Mouse (Mus musculus): ENCODE measurements at regions not wholly inside any gene's neighbourhood (a gene's known extent, or its start where the extent isn't known, plus 50 kb on each side); places are given as distances from the start of the nearest gene placed in this dataset.

- no peak overlapping the region for H3K4me3 ChIP-seq (ENCODE audit: insufficient read depth, low read depth, low read length)
- TF ChIP-seq CTCF (IDR thresholded peaks at IDR 0.05; ENCODE audit: insufficient read depth, low read depth, low read length) (no peak), POLR2A (IDR thresholded peaks at IDR 0.05; ENCODE audit: insufficient read depth, low read depth, low read length) (no peak)
- peaks cover 25% of the 10 kb centered on the region for H3K4me1 ChIP-seq (ENCODE audit: control insufficient read depth, insufficient read depth, low read length)
- H3K27ac ChIP-seq (ENCODE audit: insufficient read depth, low read depth, low read length) = no peak overlapping the region
- 51% methylated on average over 23 of the region's 23 CpGs for WGBS
These were observed 350.3 kb downstream of the Sox9 start for GRCm38 (mm10) chr11:113132078-113133064.

- no peak for TF ChIP-seq POLR2A (IDR thresholded peaks at IDR 0.05; ENCODE audit: insufficient read depth, low read depth, low read length)
- no peak for TF ChIP-seq CTCF (IDR thresholded peaks at IDR 0.05; ENCODE audit: insufficient read depth, low read depth, low read length)
- Histone ChIP-seq H3K4me1 (ENCODE audit: control insufficient read depth, insufficient read depth, low read length) (peaks cover 25% of the 10 kb centered on the region), H3K4me3 (ENCODE audit: insufficient read depth, low read depth, low read length) (no peak overlapping the region), H3K27ac (ENCODE audit: insufficient read depth, low read depth, low read length) (no peak overlapping the region)
- WGBS = 84% methylated on average over 4 of the region's 4 CpGs
These were observed 351.4 kb downstream of the Sox9 start for GRCm38 (mm10) chr11:113133407-113133806.

DNA sequence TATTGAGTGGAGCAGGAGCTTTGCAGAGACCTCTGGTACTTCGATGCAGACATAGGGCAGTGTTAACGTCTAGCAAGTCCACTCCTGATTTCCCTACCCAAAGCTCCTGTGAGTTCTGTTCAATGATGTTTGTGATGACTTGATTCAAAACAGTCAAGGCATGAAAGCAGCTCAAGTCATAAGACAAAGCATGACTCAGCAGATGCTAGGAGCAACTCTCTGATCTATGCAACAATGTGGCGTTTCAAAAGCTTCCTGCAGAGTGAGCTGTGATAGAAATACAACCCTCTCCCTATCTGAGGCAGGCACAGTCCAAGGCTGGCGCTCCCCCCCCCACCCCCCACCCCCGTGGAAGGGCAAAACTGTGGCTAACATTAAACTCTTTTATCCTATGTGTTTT, 353.2 kb downstream of the Sox9 start:
- Histone ChIP-seq H3K4me1 (ENCODE audit: control insufficient read depth, insufficient read depth, low read length) (peaks cover 27% of the 10 kb centered on the region), H3K27ac (ENCODE audit: insufficient read depth, low read depth, low read length) (no peak overlapping the region), H3K4me3 (ENCODE audit: insufficient read depth, low read depth, low read length) (no peak overlapping the region)
- TF ChIP-seq POLR2A (IDR thresholded peaks at IDR 0.05; ENCODE audit: insufficient read depth, low read depth, low read length) = no peak
- no peak for TF ChIP-seq CTCF (IDR thresholded peaks at IDR 0.05; ENCODE audit: insufficient read depth, low read depth, low read length)
- WGBS = 43% methylated on average over 5 of the region's 5 CpGs

DNA sequence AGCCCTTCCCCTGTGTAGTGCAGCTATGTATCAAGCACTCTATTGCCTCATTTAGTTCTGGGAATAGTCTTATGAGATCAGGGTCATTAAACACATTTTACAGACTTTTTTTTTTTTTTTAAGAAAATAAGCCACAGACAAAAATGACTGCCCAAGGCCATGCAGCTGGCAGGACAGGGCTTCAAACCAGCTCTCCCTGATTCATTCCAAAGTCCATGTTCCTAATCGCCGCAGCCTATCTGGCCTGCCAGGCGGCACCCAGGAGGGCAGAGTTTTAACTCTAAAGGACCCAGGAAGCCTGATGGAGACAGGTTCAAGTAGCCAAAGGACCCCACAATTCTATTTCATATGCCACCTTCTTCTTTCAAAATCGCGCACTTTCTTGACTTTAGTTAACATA, 356.4 kb downstream of the Sox9 start:
- WGBS = 92% methylated on average over 5 of the region's 5 CpGs
- TF ChIP-seq POLR2A (IDR thresholded peaks at IDR 0.05; ENCODE audit: insufficient read depth, low read depth, low read length) (no peak), CTCF (IDR thresholded peaks at IDR 0.05; ENCODE audit: insufficient read depth, low read depth, low read length) (no peak)
- no peak overlapping the region for H3K4me3 ChIP-seq (ENCODE audit: insufficient read depth, low read depth, low read length)
- H3K4me1 ChIP-seq (ENCODE audit: control insufficient read depth, insufficient read depth, low read length) = peaks cover 19% of the 10 kb centered on the region
- no peak overlapping the region for H3K27ac ChIP-seq (ENCODE audit: insufficient read depth, low read depth, low read length)

DNA sequence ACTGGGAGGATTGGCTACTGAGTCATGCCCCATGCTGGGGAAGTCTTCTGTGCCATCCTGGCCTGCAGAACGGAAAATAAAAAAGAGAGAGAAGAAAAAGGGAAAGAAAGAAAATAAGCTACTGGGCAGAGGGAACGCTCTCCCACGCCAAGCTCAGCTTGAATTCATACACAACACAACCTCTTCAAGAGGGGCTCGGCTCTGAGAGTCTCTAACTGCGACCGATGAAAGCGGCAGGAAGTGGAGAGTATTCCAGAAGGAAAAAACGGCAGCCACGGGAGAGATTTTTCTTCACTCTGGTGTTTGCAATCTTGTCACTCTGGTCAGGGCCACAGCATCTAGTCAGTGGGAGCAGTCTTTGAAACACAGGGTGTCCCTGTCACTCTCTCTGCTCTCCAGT, 358.6 kb downstream of the Sox9 start:
- H3K4me3 ChIP-seq (ENCODE audit: insufficient read depth, low read depth, low read length) = no peak overlapping the region
- 43% methylated on average over 9 of the region's 9 CpGs for WGBS
- peaks cover 19% of the 10 kb centered on the region for H3K4me1 ChIP-seq (ENCODE audit: control insufficient read depth, insufficient read depth, low read length)
- TF ChIP-seq POLR2A (IDR thresholded peaks at IDR 0.05; ENCODE audit: insufficient read depth, low read depth, low read length) (no peak), CTCF (IDR thresholded peaks at IDR 0.05; ENCODE audit: insufficient read depth, low read depth, low read length) (no peak)
- H3K27ac ChIP-seq (ENCODE audit: insufficient read depth, low read depth, low read length) = no peak overlapping the region

- WGBS = 30% methylated on average over 1 of the region's 1 CpGs
- no peak for TF ChIP-seq POLR2A (IDR thresholded peaks at IDR 0.05; ENCODE audit: insufficient read depth, low read depth, low read length)
- TF ChIP-seq CTCF (IDR thresholded peaks at IDR 0.05; ENCODE audit: insufficient read depth, low read depth, low read length) = no peak
- Histone ChIP-seq H3K27ac (ENCODE audit: insufficient read depth, low read depth, low read length) (no peak overlapping the region), H3K4me3 (ENCODE audit: insufficient read depth, low read depth, low read length) (no peak overlapping the region), H3K4me1 (ENCODE audit: control insufficient read depth, insufficient read depth, low read length) (peaks cover 29% of the 10 kb centered on the region)
These were observed 360.8 kb downstream of the Sox9 start for GRCm38 (mm10) chr11:113142816-113143215.

GRCm38 (mm10) chr11:113143839-113144627, 362.0 kb downstream of the Sox9 start:
- H3K27ac ChIP-seq (ENCODE audit: insufficient read depth, low read depth, low read length) = no peak overlapping the region
- WGBS = 59% methylated on average over 14 of the region's 14 CpGs
- H3K4me3 ChIP-seq (ENCODE audit: insufficient read depth, low read depth, low read length) = no peak overlapping the region
- TF ChIP-seq POLR2A (IDR thresholded peaks at IDR 0.05; ENCODE audit: insufficient read depth, low read depth, low read length) = no peak
- TF ChIP-seq CTCF (IDR thresholded peaks at IDR 0.05; ENCODE audit: insufficient read depth, low read depth, low read length) = no peak
- peaks cover 33% of the 10 kb centered on the region for H3K4me1 ChIP-seq (ENCODE audit: control insufficient read depth, insufficient read depth, low read length)

- H3K27ac ChIP-seq (ENCODE audit: insufficient read depth, low read depth, low read length) = no peak overlapping the region
- WGBS = 77% methylated on average over 4 of the region's 4 CpGs
- no peak overlapping the region for H3K4me3 ChIP-seq (ENCODE audit: insufficient read depth, low read depth, low read length)
- peaks cover 26% of the 10 kb centered on the region for H3K4me1 ChIP-seq (ENCODE audit: control insufficient read depth, insufficient read depth, low read length)
- TF ChIP-seq POLR2A (IDR thresholded peaks at IDR 0.05; ENCODE audit: insufficient read depth, low read depth, low read length) = no peak
- no peak for TF ChIP-seq CTCF (IDR thresholded peaks at IDR 0.05; ENCODE audit: insufficient read depth, low read depth, low read length)
These were observed 363.7 kb downstream of the Sox9 start for GRCm38 (mm10) chr11:113145721-113146120.

- no peak for TF ChIP-seq CTCF (IDR thresholded peaks at IDR 0.05; ENCODE audit: insufficient read depth, low read depth, low read length)
- no peak for TF ChIP-seq POLR2A (IDR thresholded peaks at IDR 0.05; ENCODE audit: insufficient read depth, low read depth, low read length)
- peaks cover 24% of the 10 kb centered on the region for H3K4me1 ChIP-seq (ENCODE audit: control insufficient read depth, insufficient read depth, low read length)
- 68% methylated on average over 8 of the region's 8 CpGs for WGBS
- H3K4me3 ChIP-seq (ENCODE audit: insufficient read depth, low read depth, low read length) = no peak overlapping the region
- no peak overlapping the region for H3K27ac ChIP-seq (ENCODE audit: insufficient read depth, low read depth, low read length)
These were observed 364.7 kb downstream of the Sox9 start for GRCm38 (mm10) chr11:113146762-113147161.

Measured in olfactory bulb, adult 2 months (tissue).